Mouse (Mus musculus): ENCODE results near the gene Aldh1l1.

GRCm38 (mm10) chr6:90540520-90540919 lies 54.3 kb downstream of the Aldh1l1 start:
- no peak for TF ChIP-seq EP300 (IDR thresholded peaks at IDR 0.05; ENCODE audit: low read length)
- TF ChIP-seq CTCF (conservative IDR thresholded peaks at IDR 0.05 in 1 of 2, IDR thresholded peaks at IDR 0.05 in 1 of 2; ENCODE audit: low read depth in 2 of 2, low read length in 2 of 2), result no peak
- TF ChIP-seq BHLHE40 (IDR thresholded peaks at IDR 0.05; ENCODE audit: low read depth, low read length), result no peak
- TF ChIP-seq TBP (conservative IDR thresholded peaks at IDR 0.05; ENCODE audit: low read depth, low read length), result no peak
- TF ChIP-seq MAX (IDR thresholded peaks at IDR 0.05; ENCODE audit: low read length), result no peak
- TF ChIP-seq POLR2A (IDR thresholded peaks at IDR 0.05; ENCODE audit: low read depth, low read length), result no peak
- no peak for TF ChIP-seq USF1 (IDR thresholded peaks at IDR 0.05; ENCODE audit: low read depth, low read length)
- TF ChIP-seq ETS1 (conservative IDR thresholded peaks at IDR 0.05; ENCODE audit: low read depth, low read length), result no peak
- TF ChIP-seq SIN3A (IDR thresholded peaks at IDR 0.05; ENCODE audit: low read length), result no peak
- TF ChIP-seq ZMIZ1 (IDR thresholded peaks at IDR 0.05; ENCODE audit: low read depth, low read length), result no peak
- TF ChIP-seq MEF2A (IDR thresholded peaks at IDR 0.05; ENCODE audit: borderline replicate concordance, low read depth, low read length), result no peak
- no peak for TF ChIP-seq NELFE (IDR thresholded peaks at IDR 0.05; ENCODE audit: low read depth, low read length)
- TF ChIP-seq JUND (conservative IDR thresholded peaks at IDR 0.05; ENCODE audit: low read depth, low read length), result no peak
- no peak for TF ChIP-seq MYC (IDR thresholded peaks at IDR 0.05; ENCODE audit: low read depth, low read length)

Measured in CH12.LX (cell line).